Mouse (Mus musculus): ENCODE data around the gene Scyl1.

DNA sequence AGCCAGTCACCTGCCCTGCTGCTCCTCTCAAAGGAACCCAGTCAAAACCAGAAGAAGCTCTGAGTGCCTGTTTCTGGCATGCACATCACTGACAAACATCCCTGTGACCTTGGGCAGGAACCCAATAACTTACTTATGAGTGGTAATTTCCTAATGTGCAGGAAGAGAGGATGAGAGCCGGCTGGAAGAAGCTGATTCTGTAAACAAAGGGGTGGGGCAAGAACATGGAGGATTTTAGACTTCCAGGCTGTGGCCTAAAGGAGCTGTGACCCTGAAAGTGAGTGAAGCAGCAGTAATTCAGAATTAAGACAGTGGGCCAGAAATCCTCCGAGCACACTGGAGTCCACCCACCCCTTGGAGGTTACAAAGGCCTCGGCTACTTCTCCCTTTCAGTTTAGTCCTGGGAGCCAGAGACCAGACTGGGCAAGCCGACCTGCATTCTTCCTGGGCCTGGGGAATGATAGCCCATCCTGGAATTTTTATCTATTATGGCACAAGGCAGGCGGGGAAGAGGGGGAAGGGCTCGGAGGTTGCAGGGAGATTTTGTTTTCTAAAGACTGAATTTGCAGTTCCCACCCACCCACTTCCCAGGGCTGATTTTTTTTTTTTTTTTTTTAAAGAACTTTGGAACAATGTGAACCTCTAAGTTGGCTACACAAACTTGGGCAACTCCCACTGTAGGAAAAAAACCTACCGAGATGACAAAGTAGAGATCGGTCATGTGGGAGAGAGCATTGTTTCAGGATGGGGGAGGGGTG, 35.0 kb upstream of the Scyl1 start:
- no peak for TF ChIP-seq POLR2A (IDR thresholded peaks at IDR 0.05; ENCODE audit: borderline replicate concordance, insufficient read depth, low read length)
- TF ChIP-seq CTCF (IDR thresholded peaks at IDR 0.05; ENCODE audit: borderline replicate concordance, insufficient read depth, low read depth, low read length), result no peak
